Mouse (Mus musculus) fibroblast of lung, adult 2 months (primary cell): ENCODE results near the gene Chm.
"Not testable (repeated sequence)": the region's sequence is repeated elsewhere in the genome, so short reads cannot be mapped to it uniquely, and the experiment has no call there.

Source experiments
- DNase-seq: peaks from one replicate; pipeline ENCODE4 v3.0.0-alpha.2; 2011; ENCODE audit warnings: low read depth

Gene Chm

DNA sequence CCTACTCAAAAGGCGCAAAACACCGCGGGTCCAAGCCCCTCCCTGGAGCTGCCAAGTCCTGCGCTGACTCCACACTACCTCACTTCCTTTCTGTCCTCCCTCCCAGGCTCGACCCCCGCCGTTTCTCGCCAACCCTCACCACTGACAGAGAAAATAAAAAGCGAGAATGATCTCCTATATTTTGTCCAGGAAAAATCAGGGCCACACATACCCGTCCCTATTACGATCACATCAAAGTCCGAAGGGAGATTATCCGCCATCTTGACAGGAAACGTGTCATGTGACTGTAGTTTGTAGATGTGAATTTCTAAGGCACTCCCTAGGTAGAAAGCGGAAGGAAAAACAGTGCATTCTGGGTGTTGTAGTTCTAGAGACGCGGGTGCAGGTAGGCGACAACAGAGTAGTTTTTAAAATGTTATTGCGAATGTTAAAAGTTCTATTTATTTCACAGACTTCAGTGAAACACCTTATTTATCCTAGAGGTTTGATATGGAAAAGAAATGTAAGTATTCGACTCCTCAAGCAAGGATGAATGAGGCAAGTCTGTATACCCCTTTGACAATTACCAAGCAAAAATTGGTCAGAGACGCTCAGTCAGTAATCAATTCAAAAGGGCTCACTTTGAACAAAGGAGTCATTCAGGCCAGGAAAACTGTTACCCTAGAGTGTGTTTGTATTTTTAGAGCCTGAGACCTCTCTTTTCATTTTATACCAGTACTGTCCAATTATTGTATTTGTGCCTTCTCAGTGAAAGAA lies at the start of gene Chm:
Chm (minus strand) TSS at position 288 of the 756 bp plus-strand sequence.
- peak; percentile 37 for DNase-seq

DNA sequence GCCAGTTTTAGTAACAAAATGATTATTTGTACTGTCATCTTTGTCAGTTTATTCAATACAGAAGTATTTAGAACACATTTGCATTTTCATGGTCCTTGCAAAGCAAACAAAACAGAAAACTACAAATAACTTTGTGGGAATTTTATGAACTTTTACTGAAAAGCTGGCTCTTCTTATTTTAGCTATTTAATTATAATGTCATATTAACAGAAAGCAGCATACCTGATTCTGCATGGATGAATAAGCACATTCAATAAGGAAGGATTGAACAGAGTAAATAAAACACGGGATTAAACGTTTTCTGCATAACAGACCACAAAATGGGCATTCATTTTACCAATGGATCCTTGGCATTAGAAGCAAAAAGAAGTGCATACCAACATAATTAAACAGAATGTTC lies 8.6 kb upstream of the Chm start:
- DNase-seq: no peak

DNA sequence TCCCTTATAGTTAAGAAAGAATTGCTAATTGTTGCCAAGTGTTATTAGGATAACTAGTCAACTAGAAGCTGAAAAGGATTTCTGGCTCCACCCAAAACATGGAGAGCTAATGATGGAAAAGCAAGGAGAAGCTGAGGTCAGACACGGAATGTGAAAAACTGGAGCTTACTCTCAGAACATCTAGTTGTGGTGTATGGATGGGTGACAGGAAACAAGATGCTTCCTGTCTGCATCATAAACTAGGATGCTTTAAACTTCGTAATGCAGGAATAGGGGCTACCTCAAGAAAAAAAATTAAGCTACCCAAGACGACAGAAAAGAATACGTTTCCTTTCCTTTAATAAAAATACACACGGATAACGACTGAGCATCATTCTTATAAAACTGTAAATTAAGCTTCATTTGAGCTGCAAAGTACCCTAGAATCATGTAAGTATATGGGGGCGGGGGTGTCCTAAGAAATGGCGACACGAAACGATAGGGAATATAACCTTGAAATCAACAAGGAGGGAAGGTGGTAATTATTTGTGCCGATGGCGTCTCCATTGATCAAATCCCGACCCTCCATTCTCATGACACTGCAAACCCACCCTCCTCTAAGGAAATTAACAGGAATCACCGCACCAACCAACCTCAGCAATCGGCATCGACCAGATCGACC lies 618 bp downstream of the Chm start:
- no peak for DNase-seq

DNA sequence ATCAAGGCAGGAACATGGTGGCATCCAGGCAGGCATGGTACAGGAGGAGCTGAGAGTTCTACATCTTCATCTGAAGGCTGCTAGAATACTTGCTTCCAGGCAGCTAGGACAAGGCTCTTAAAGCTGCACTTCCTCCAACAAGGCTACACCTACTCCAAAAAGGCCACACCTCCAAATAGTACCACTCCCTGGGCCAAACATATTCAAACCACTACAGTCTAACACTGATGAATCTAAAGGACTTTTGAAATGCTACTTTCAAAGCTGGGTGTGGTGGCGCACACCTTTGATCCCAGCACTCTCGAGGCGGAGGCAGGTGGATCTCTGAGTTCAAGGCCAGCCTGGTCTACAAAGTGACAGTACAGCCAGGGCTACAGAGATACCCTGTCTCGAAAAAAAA lies 4.5 kb downstream of the Chm start:
- not testable (repeated sequence) for DNase-seq

DNA sequence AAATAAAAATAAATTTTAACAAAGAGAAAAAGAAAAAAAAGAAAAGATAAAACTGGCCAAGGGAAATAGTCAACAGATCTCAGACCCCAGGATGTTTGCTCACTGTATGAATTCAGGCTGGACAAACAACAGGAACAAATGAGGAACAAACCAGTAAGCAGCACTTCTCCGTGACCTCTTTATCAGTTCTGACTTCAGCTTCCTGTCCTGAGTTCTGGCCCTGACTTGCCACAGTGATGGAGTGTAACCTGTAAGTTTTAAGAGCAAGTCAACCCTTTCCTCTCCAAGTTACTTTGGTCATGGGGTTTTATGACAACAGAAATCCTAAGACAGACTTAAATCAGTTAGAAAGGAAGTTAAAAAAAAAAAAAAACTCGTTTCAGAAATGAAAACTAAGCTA lies 12.6 kb downstream of the Chm start:
- DNase-seq: no peak

DNA sequence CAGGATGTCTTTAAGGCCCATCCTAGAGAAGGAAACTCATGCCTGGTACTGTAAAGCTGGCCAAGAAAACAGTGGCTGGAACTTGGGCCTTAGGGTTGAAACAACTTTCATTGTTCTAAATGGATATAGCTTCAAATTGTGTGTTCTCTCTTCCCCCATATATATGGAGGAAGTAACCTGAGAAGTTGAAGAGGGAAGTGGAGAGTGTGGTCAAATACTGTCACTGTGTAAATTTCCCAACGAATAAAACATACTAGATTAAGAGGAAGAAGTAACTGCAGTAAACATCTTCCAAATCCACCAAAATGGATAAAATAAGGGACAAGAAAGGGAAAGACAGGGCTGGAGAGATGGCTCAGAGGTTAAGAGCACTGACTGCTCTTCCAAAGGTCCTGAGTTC lies 13.0 kb downstream of the Chm start:
- no peak for DNase-seq

DNA sequence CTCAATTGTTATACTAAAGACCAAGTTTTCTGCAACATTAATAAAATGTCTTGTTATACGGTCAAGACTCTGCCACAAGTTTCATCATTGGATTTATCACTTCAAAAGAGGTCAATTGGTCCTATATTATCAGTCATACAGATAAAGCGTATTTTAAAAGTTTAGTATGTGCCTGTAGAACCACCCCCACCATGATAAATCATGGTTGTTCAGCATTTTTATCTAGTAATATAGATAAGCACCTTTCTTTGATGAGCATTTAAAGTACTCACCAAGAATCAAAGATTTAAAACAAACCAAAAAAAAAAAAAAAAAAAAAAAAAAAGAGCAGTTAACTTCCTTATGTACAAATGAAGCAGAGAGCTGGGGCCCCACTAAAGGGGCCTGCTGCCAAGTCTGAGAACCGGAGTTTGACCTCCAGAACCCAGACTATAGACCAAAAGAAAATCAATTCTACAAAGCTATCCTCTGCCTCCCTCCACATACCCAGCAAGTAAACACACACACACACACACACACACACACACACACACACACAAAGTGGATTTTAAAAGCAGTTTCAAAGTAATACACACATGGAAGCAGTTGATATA lies 25.0 kb downstream of the Chm start:
- DNase-seq: no peak

DNA sequence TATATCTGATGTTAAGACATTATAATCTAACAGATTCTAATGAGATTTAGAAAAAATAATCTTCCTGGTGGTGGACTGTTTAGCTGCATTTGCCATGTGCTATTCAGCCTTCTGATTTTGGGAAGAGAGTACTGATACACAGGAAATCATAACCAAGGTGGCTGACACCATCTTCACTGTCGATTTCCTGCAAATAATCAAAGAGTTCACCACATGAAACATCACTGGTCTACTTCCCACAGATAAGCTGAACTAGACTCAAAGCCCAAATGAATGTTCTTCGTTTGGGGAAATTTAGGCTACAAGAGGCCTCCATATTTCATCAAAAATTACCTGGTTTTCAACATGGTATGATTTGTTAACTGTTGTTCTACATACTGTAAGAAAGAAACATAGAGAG lies 101.1 kb downstream of the Chm start:
- DNase-seq: no peak

DNA sequence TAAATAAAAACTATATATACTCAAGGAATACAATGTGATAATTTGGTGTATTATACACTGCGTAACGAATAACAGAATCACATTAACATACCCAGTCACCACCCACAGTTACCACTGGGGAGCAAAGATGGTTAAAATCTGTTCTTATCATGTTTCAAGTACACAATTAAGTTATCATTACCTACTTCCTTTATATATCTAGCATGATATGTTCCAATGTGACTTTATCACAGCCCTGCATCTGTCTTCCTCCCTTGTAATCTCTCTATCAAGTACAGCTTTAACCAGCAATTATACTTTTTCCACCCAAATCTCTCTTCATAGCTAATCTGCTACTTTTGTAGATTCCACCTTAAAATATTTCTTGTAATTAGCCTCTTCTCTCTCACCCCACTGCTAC lies 109.3 kb downstream of the Chm start:
- DNase-seq: no peak

DNA sequence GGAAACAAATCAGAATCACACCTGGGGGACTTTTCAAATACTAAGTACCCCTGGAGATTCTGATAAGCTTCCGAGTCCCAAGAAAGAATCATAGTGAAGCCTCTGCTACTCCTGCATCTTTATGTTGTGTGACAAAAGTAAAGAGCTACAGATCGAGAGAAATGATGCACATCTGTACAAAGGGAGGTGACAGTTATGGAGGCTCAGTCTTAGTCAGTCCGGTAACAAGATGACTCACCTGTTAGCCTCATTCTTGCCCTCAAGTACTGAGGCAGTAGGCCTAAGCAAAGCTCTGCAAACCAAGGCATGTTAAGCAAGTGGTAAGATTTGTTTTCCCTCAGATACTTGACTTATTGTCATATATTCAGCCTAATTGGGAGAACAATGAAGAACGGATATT lies 110.5 kb downstream of the Chm start:
- no peak for DNase-seq

DNA sequence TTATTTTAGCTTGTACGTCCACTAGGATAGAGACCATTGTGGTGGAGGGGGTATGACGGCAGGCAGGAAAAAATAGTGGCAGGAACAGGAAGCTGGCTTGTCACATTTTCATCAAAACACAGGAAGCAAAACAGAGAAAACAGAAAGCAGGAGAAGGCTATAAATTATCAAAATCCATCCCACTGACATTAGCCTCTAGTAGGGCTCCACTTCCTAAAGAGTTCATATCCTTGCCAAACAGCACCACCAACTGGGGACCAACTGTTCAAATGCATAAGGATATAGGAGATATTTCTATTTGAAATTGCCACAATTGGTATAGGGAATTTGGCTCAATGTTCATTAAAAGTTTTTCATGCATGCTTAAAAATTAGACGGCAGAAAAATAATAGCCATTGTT lies 181.7 kb downstream of the Chm start:
- no peak for DNase-seq

DNA sequence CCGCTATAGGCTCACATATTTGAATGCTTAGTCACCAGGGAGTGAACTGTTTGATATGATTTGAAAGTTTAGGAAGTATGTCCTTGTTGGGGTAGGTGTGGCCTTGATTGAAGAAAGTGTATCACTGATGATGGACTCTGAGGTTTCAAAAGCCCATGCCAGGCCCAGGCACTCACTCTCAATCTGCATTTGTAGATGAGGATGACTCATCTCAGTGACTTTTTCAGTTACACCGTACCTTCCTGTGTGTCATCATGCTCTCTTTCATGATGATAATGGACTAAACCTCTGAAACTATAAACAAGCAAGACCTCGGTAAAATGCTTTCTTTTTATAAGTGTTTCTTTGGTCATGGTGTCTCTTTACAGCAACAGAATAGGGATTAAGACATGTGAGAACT lies 183.1 kb downstream of the Chm start:
- no peak for DNase-seq
